Mouse (Mus musculus): ENCODE results near the gene Hes1. TPM values are rescaled to one million over a fixed set of nuclear protein-coding genes. Genes with fewer than 3 reads are reported as not detected.
A peak's percentile ranks its signal among the peaks of the same experiment; 100 is the strongest.
"Not testable (repeated sequence)": the region's sequence is repeated elsewhere in the genome, so short reads cannot be mapped to it uniquely, and the experiment has no call there.

Gene Hes1
- polyA plus RNA-seq, 1 experiment from 2014 or later, result 56.8 TPM

- Histone ChIP-seq H3K27ac (ENCODE audit: low read depth, low read length) (no peak overlapping the region), H3K36me3 (ENCODE audit: control insufficient read depth, insufficient read depth, low read length) (no peaks in the 10 kb centered on the region), H3K4me1 (ENCODE audit: control insufficient read depth, insufficient read depth, low read length) (peaks cover 3% of the 10 kb centered on the region; the same call in 1 of the 2 replicates), H3K9ac (ENCODE audit: low read length) (no peak overlapping the region), H3K4me2 (ENCODE audit: low read depth) (no peak overlapping the region), H3K9me3 (ENCODE audit: control insufficient read depth, low read length) (no peaks in the 10 kb centered on the region), H3K4me3 (ENCODE audit: low read depth, low read length) (no peak overlapping the region), H3K27me3 (ENCODE audit: control insufficient read depth, insufficient read depth, low read length) (no peaks in the 10 kb centered on the region)
- ATAC-seq (ENCODE audit: insufficient read depth, low FRiP score, low TSS enrichment), result no peak
- WGBS, result 43% methylated on average over 7 of the region's 7 CpGs
- no peak for DNase-seq (ENCODE audit: low spot score)
Observed at GRCm38 (mm10) chr16:30096475-30096874, 32.3 kb downstream of the Hes1 start.

GRCm38 (mm10) chr16:30099124-30099523, 34.9 kb downstream of the Hes1 start:
- H3K4me1 ChIP-seq (ENCODE audit: control insufficient read depth, insufficient read depth, low read length), result peaks cover 19% of the 10 kb centered on the region
- no peak overlapping the region for H3K4me2 ChIP-seq (ENCODE audit: low read depth)
- no peaks in the 10 kb centered on the region for H3K27me3 ChIP-seq (ENCODE audit: control insufficient read depth, insufficient read depth, low read length)
- no peak overlapping the region for H3K9ac ChIP-seq (ENCODE audit: low read length)
- no peak overlapping the region for H3K27ac ChIP-seq (ENCODE audit: low read depth, low read length)
- ATAC-seq (ENCODE audit: insufficient read depth, low FRiP score, low TSS enrichment), result no peak
- H3K36me3 ChIP-seq (ENCODE audit: control insufficient read depth, insufficient read depth, low read length), result no peaks in the 10 kb centered on the region
- no peak for DNase-seq (ENCODE audit: low spot score)
- WGBS, result 68% methylated on average over 5 of the region's 5 CpGs
- no peak overlapping the region for H3K4me3 ChIP-seq (ENCODE audit: low read depth, low read length)
- H3K9me3 ChIP-seq (ENCODE audit: control insufficient read depth, low read length), result no peaks in the 10 kb centered on the region

- peak overlapping the region; percentile 41 for H3K27ac ChIP-seq (ENCODE audit: low read depth, low read length)
Observed at GRCm38 (mm10) chr16:30102149-30102915, 38.1 kb downstream of the Hes1 start.

GRCm38 (mm10) chr16:30102982-30103381, 38.8 kb downstream of the Hes1 start:
- H3K4me2 ChIP-seq (ENCODE audit: low read depth), result no peak overlapping the region
- H3K27me3 ChIP-seq (ENCODE audit: control insufficient read depth, insufficient read depth, low read length), result no peaks in the 10 kb centered on the region
- ATAC-seq (ENCODE audit: insufficient read depth, low FRiP score, low TSS enrichment), result 0 out of 2 replicates have a peak, but pooled peaks have one; percentile 31
- H3K9ac ChIP-seq (ENCODE audit: low read length), result no peak overlapping the region
- H3K36me3 ChIP-seq (ENCODE audit: control insufficient read depth, insufficient read depth, low read length), result no peaks in the 10 kb centered on the region
- H3K4me3 ChIP-seq (ENCODE audit: low read depth, low read length), result no peak overlapping the region
- H3K9me3 ChIP-seq (ENCODE audit: control insufficient read depth, low read length), result no peaks in the 10 kb centered on the region
- no peak for DNase-seq (ENCODE audit: low spot score)
- peak overlapping the region; percentile 34; the same call in 1 of the 2 replicates for H3K27ac ChIP-seq (ENCODE audit: low read depth, low read length)
- 11% methylated on average over 3 of the region's 3 CpGs for whole genome bisulfite sequencing
- H3K4me1 ChIP-seq (ENCODE audit: control insufficient read depth, insufficient read depth, low read length), result peaks cover 16% of the 10 kb centered on the region

More at GRCm38 (mm10) chr16:30102149-30102915, 38.1 kb downstream of the Hes1 start:
- peak; percentile 48 for DNase-seq (ENCODE audit: low spot score)
- Histone ChIP-seq H3K27me3 (ENCODE audit: control insufficient read depth, insufficient read depth, low read length) (no peaks in the 10 kb centered on the region), H3K4me3 (ENCODE audit: low read depth, low read length) (no peak overlapping the region), H3K9me3 (ENCODE audit: control insufficient read depth, low read length) (no peaks in the 10 kb centered on the region), H3K9ac (ENCODE audit: low read length) (no peak overlapping the region), H3K36me3 (ENCODE audit: control insufficient read depth, insufficient read depth, low read length) (no peaks in the 10 kb centered on the region), H3K4me1 (ENCODE audit: control insufficient read depth, insufficient read depth, low read length) (peaks cover 16% of the 10 kb centered on the region), H3K4me2 (ENCODE audit: low read depth) (0 out of 2 replicates have a peak overlapping the region, but pooled peaks have one; percentile 14)
- 8% methylated on average over 10 of the region's 10 CpGs for WGBS
- peak; percentile 76 for ATAC-seq (ENCODE audit: insufficient read depth, low FRiP score, low TSS enrichment)

GRCm38 (mm10) chr16:30103495-30103894, 39.3 kb downstream of the Hes1 start:
- no peak for DNase-seq (ENCODE audit: low spot score)

GRCm38 (mm10) chr16:30104363-30104762, 40.2 kb downstream of the Hes1 start:
- no peak overlapping the region for H3K27ac ChIP-seq (ENCODE audit: low read depth, low read length)
- peaks cover 16% of the 10 kb centered on the region for H3K4me1 ChIP-seq (ENCODE audit: control insufficient read depth, insufficient read depth, low read length)
- H3K27me3 ChIP-seq (ENCODE audit: control insufficient read depth, insufficient read depth, low read length), result no peaks in the 10 kb centered on the region
- H3K9me3 ChIP-seq (ENCODE audit: control insufficient read depth, low read length), result no peaks in the 10 kb centered on the region
- H3K36me3 ChIP-seq (ENCODE audit: control insufficient read depth, insufficient read depth, low read length), result no peaks in the 10 kb centered on the region
- DNase-seq (ENCODE audit: low spot score) (no peak), ATAC-seq (ENCODE audit: insufficient read depth, low FRiP score, low TSS enrichment) (no peak)
- H3K4me3 ChIP-seq (ENCODE audit: low read depth, low read length), result no peak overlapping the region
- no peak overlapping the region for H3K9ac ChIP-seq (ENCODE audit: low read length)
- no peak overlapping the region for H3K4me2 ChIP-seq (ENCODE audit: low read depth)
- 75% methylated on average over 3 of the region's 3 CpGs for WGBS

More at GRCm38 (mm10) chr16:30103495-30103894, 39.3 kb downstream of the Hes1 start:
- Histone ChIP-seq H3K9me3 (ENCODE audit: control insufficient read depth, low read length) (no peaks in the 10 kb centered on the region), H3K4me3 (ENCODE audit: low read depth, low read length) (no peak overlapping the region), H3K4me2 (ENCODE audit: low read depth) (no peak overlapping the region), H3K9ac (ENCODE audit: low read length) (no peak overlapping the region), H3K27ac (ENCODE audit: low read depth, low read length) (0 out of 2 replicates have a peak overlapping the region, but pooled peaks have one; percentile 17), H3K27me3 (ENCODE audit: control insufficient read depth, insufficient read depth, low read length) (no peaks in the 10 kb centered on the region), H3K36me3 (ENCODE audit: control insufficient read depth, insufficient read depth, low read length) (no peaks in the 10 kb centered on the region), H3K4me1 (ENCODE audit: control insufficient read depth, insufficient read depth, low read length) (peaks cover 16% of the 10 kb centered on the region)
- 0 out of 2 replicates have a peak, but pooled peaks have one; percentile 9 for ATAC-seq (ENCODE audit: insufficient read depth, low FRiP score, low TSS enrichment)
- 47% methylated on average over 6 of the region's 6 CpGs for WGBS

- H3K4me3 ChIP-seq (ENCODE audit: low read depth, low read length), result no peak overlapping the region
- DNase-seq (ENCODE audit: low spot score), result no peak
- no peaks in the 10 kb centered on the region for H3K9me3 ChIP-seq (ENCODE audit: control insufficient read depth, low read length)
- no peak for ATAC-seq (ENCODE audit: insufficient read depth, low FRiP score, low TSS enrichment)
- H3K27ac ChIP-seq (ENCODE audit: low read depth, low read length), result no peak overlapping the region
- H3K4me2 ChIP-seq (ENCODE audit: low read depth), result no peak overlapping the region
- no peaks in the 10 kb centered on the region for H3K36me3 ChIP-seq (ENCODE audit: control insufficient read depth, insufficient read depth, low read length)
- peaks cover 16% of the 10 kb centered on the region for H3K4me1 ChIP-seq (ENCODE audit: control insufficient read depth, insufficient read depth, low read length)
- no peaks in the 10 kb centered on the region for H3K27me3 ChIP-seq (ENCODE audit: control insufficient read depth, insufficient read depth, low read length)
- 88% methylated on average over 7 of the region's 7 CpGs for WGBS
- H3K9ac ChIP-seq (ENCODE audit: low read length), result no peak overlapping the region
Observed at GRCm38 (mm10) chr16:30105476-30105875, 41.3 kb downstream of the Hes1 start.

GRCm38 (mm10) chr16:30108167-30108566, 44.0 kb downstream of the Hes1 start:
- not testable (repeated sequence) for H3K27me3 ChIP-seq (ENCODE audit: control insufficient read depth, insufficient read depth, low read length); H3K36me3 ChIP-seq (ENCODE audit: control insufficient read depth, insufficient read depth, low read length); H3K27ac ChIP-seq (ENCODE audit: low read depth, low read length); H3K4me3 ChIP-seq (ENCODE audit: low read depth, low read length); ATAC-seq (ENCODE audit: insufficient read depth, low FRiP score, low TSS enrichment); H3K4me2 ChIP-seq (ENCODE audit: low read depth); H3K9me3 ChIP-seq (ENCODE audit: control insufficient read depth, low read length); DNase-seq (ENCODE audit: low spot score); H3K9ac ChIP-seq (ENCODE audit: low read length); H3K4me1 ChIP-seq (ENCODE audit: control insufficient read depth, insufficient read depth, low read length)
- 89% methylated on average over 11 of the region's 11 CpGs for WGBS

GRCm38 (mm10) chr16:30110466-30110865, 46.3 kb downstream of the Hes1 start:
- no peak for ATAC-seq (ENCODE audit: insufficient read depth, low FRiP score, low TSS enrichment)
- DNase-seq (ENCODE audit: low spot score), result no peak
- no peaks in the 10 kb centered on the region for H3K36me3 ChIP-seq (ENCODE audit: control insufficient read depth, insufficient read depth, low read length)
- H3K4me2 ChIP-seq (ENCODE audit: low read depth), result no peak overlapping the region
- no peak overlapping the region for H3K4me3 ChIP-seq (ENCODE audit: low read depth, low read length)
- H3K27me3 ChIP-seq (ENCODE audit: control insufficient read depth, insufficient read depth, low read length), result no peaks in the 10 kb centered on the region
- 89% methylated on average over 3 of the region's 3 CpGs for WGBS
- H3K4me1 ChIP-seq (ENCODE audit: control insufficient read depth, insufficient read depth, low read length), result no peaks in the 10 kb centered on the region
- no peaks in the 10 kb centered on the region for H3K9me3 ChIP-seq (ENCODE audit: control insufficient read depth, low read length)
- no peak overlapping the region for H3K27ac ChIP-seq (ENCODE audit: low read depth, low read length)
- no peak overlapping the region for H3K9ac ChIP-seq (ENCODE audit: low read length)
